20 mouse cellular contexts compared by ENCODE assay signal in genomic region chr9:24180926-24181325, GRCm38 (mm10).
DNase-seq lines count a peak whose midpoint lies in the region; ATAC-seq and TF ChIP-seq lines count a peak whose summit lies in the region.
"Had no signal": no experiment of that assay in that cellular context is flagged by ENCODE, and none has a peak within 500 bp of the region (broad histone marks: within the 10 kb centered on the region; RNA-seq: fewer than 3 reads in every experiment).

No protein-coding gene starts in this region.

- H3K9ac ChIP-seq in heart, embryonic 12.5 days: no peak overlapping the region
- no peak overlapping the region for H3K9ac ChIP-seq in heart, embryonic 16.5 days (ENCODE audit: low read length)
- H3K9ac ChIP-seq in heart, postnatal 0 days (replicated peaks; ENCODE audit: low read depth, low read length): no peak overlapping the region
- no peak overlapping the region for H3K9ac ChIP-seq in liver, embryonic 11.5 days (ENCODE audit: low read depth, low read length)
- H3K9ac ChIP-seq: forebrain, embryonic 13.5 days; forebrain, postnatal 0 days; hindbrain, embryonic 12.5 days had no signal

- intact Hi-C loops in heart, postnatal 14 days (cut with DNase I): no loop called here

- no peak for TF ChIP-seq CTCF in heart, postnatal 0 days (IDR thresholded peaks at IDR 0.05; ENCODE audit: low read depth)

- H3K4me1 ChIP-seq in heart, embryonic 12.5 days (replicated peaks): peaks cover 14% of the 10 kb centered on the region
- H3K4me1 ChIP-seq in heart, embryonic 16.5 days (ENCODE audit: control insufficient read depth, insufficient read depth, low read length): 0 out of 2 replicates have a peak, but pooled peaks cover 3% of the 10 kb centered on the region
- peaks cover 9% of the 10 kb centered on the region; the same call in 1 of the 2 replicates for H3K4me1 ChIP-seq in heart, postnatal 0 days (ENCODE audit: control insufficient read depth, insufficient read depth)
- H3K4me1 ChIP-seq in liver, embryonic 11.5 days (replicated peaks; ENCODE audit: control insufficient read depth, insufficient read depth, low read length): no peaks in the 10 kb centered on the region
- H3K4me1 ChIP-seq: embryonic facial prominence, embryonic 10.5 days; forebrain, embryonic 13.5 days; hindbrain, embryonic 12.5 days had no signal

- H3K27ac ChIP-seq in heart, embryonic 12.5 days (ENCODE audit: poor library complexity, severe bottlenecking): 0 out of 2 replicates have a peak overlapping the region, but pooled peaks have one; percentile 5
- peak overlapping the region; percentile 40; the same call in 1 of the 2 replicates for H3K27ac ChIP-seq in heart, embryonic 16.5 days (ENCODE audit: low read length)
- H3K27ac ChIP-seq in heart, postnatal 0 days (ENCODE audit: low read depth): no peak overlapping the region
- no peak overlapping the region for H3K27ac ChIP-seq in liver, embryonic 11.5 days (ENCODE audit: low read depth, low read length)
- H3K27ac ChIP-seq: embryonic facial prominence, embryonic 10.5 days; forebrain, embryonic 13.5 days; hindbrain, embryonic 12.5 days had no signal

- WGBS in heart, embryonic 12.5 days: 23% methylated on average over 7 of the region's 7 CpGs
- 30% methylated on average over 7 of the region's 7 CpGs for WGBS in heart, embryonic 16.5 days
- 19% methylated on average over 7 of the region's 7 CpGs for WGBS in heart, postnatal 0 days
- WGBS in liver, embryonic 11.5 days: 66% methylated on average over 7 of the region's 7 CpGs

- TF ChIP-seq EP300 in heart, postnatal 0 days (IDR thresholded peaks at IDR 0.05; ENCODE audit: low read depth): no peak

- no peaks in the 10 kb centered on the region for H3K9me3 ChIP-seq in heart, embryonic 12.5 days (replicated peaks)
- H3K9me3 ChIP-seq in heart, embryonic 16.5 days (replicated peaks; ENCODE audit: control insufficient read depth, low read length): no peaks in the 10 kb centered on the region
- H3K9me3 ChIP-seq in heart, postnatal 0 days (replicated peaks; ENCODE audit: control insufficient read depth, low read length): no peaks in the 10 kb centered on the region
- no peaks in the 10 kb centered on the region for H3K9me3 ChIP-seq in liver, embryonic 11.5 days (ENCODE audit: control insufficient read depth, low read length)
- H3K9me3 ChIP-seq: embryonic facial prominence, embryonic 10.5 days; forebrain, embryonic 13.5 days; hindbrain, embryonic 12.5 days had no signal

- H3K27me3 ChIP-seq in heart, embryonic 12.5 days (replicated peaks): no peaks in the 10 kb centered on the region
- H3K27me3 ChIP-seq in heart, embryonic 16.5 days (ENCODE audit: control insufficient read depth, insufficient read depth, low read length): no peaks in the 10 kb centered on the region
- H3K27me3 ChIP-seq in heart, postnatal 0 days (ENCODE audit: control insufficient read depth, insufficient read depth, low read length): no peaks in the 10 kb centered on the region
- no peaks in the 10 kb centered on the region for H3K27me3 ChIP-seq in liver, embryonic 11.5 days (replicated peaks; ENCODE audit: control insufficient read depth, insufficient read depth, low read length)
- H3K27me3 ChIP-seq: forebrain, embryonic 13.5 days; hindbrain, embryonic 12.5 days had no signal

- no peak for DNase-seq in heart, adult 8-10 months (ENCODE audit: low spot score)
- DNase-seq in heart, postnatal 14 days: no peak
- DNase-seq in heart, postnatal 0 days (ENCODE audit: low spot score): peak; percentile 27
- no peak for DNase-seq in liver, embryonic 11.5 days (ENCODE audit: low spot score)
- DNase-seq: adrenal gland, adult 8-10 months; adrenal gland, postnatal 36 days; cerebellum, adult 11 months; cerebellum, adult 9-10 months; cerebellum, postnatal 25 days; forebrain, postnatal 0 days; gastrocnemius, postnatal 14 days; kidney, adult 8-10 months had no signal

- H3K4me2 ChIP-seq in heart, embryonic 12.5 days: 0 out of 2 replicates have a peak overlapping the region, but pooled peaks have one; percentile 11
- peak overlapping the region; percentile 7; the same call in 1 of the 2 replicates for H3K4me2 ChIP-seq in heart, embryonic 16.5 days (ENCODE audit: low read depth, low read length)
- H3K4me2 ChIP-seq in heart, postnatal 0 days (ENCODE audit: low read depth, low read length): no peak overlapping the region
- no peak overlapping the region for H3K4me2 ChIP-seq in liver, embryonic 11.5 days
- H3K4me2 ChIP-seq: forebrain, embryonic 13.5 days; hindbrain, embryonic 12.5 days had no signal

- ATAC-seq in heart, embryonic 12.5 days (ENCODE audit: insufficient number of reproducible peaks, low FRiP score): peak; percentile 72
- peak; percentile 85 for ATAC-seq in heart, embryonic 16.5 days (replicated peaks; ENCODE audit: extremely low read depth, insufficient read depth, low FRiP score)
- peak; percentile 70 for ATAC-seq in heart, postnatal 0 days (ENCODE audit: insufficient read depth, low read depth)
- no peak for ATAC-seq in liver, embryonic 11.5 days (replicated peaks; ENCODE audit: low FRiP score)
- ATAC-seq: forebrain, embryonic 13.5 days; forebrain, postnatal 0 days; hindbrain, embryonic 16.5 days; inflammation-experienced regulatory T-cells, adult 6 months; intestine, postnatal 0 days had no signal

- H3K4me3 ChIP-seq in heart, embryonic 12.5 days: no peak overlapping the region
- H3K4me3 ChIP-seq in heart, embryonic 16.5 days (ENCODE audit: low read length): no peak overlapping the region
- H3K4me3 ChIP-seq in heart, postnatal 0 days (ENCODE audit: low read depth, low read length): no peak overlapping the region
- no peak overlapping the region for H3K4me3 ChIP-seq in liver, embryonic 11.5 days (ENCODE audit: low read depth, low read length)
- H3K4me3 ChIP-seq: embryonic facial prominence, embryonic 10.5 days; forebrain, embryonic 13.5 days; hindbrain, embryonic 12.5 days had no signal

- no peaks in the 10 kb centered on the region for H3K36me3 ChIP-seq in heart, embryonic 12.5 days
- no peaks in the 10 kb centered on the region for H3K36me3 ChIP-seq in heart, embryonic 16.5 days (ENCODE audit: control insufficient read depth, insufficient read depth)
- H3K36me3 ChIP-seq in heart, postnatal 0 days (replicated peaks; ENCODE audit: control insufficient read depth, insufficient read depth, low read length): no peaks in the 10 kb centered on the region
- H3K36me3 ChIP-seq in liver, embryonic 11.5 days (ENCODE audit: control insufficient read depth, insufficient read depth, low read length): no peaks in the 10 kb centered on the region
- H3K36me3 ChIP-seq: embryonic facial prominence, embryonic 10.5 days; hindbrain, embryonic 12.5 days had no signal

Comparison
In these comparisons a context has a peak if more than half of its experiments do, and no peak if none do; other contexts are left out.
1. H3K27ac ChIP-seq: peak in heart, embryonic 12.5 days (single experiment) and heart, embryonic 16.5 days (single experiment); none in heart, postnatal 0 days (single experiment) and liver, embryonic 11.5 days (single experiment).
2. H3K4me2 ChIP-seq: peak in heart, embryonic 12.5 days (single experiment) and heart, embryonic 16.5 days (single experiment); none in heart, postnatal 0 days (single experiment) and liver, embryonic 11.5 days (single experiment).